24 mouse cellular contexts compared by ENCODE assay signal in genomic region chr11:74464181-74464977, GRCm38 (mm10).
DNase-seq lines count a peak whose midpoint lies in the region; ATAC-seq and TF ChIP-seq lines count a peak whose summit lies in the region.
"Had no signal": no experiment of that assay in that cellular context is flagged by ENCODE, and none has a peak within 500 bp of the region (broad histone marks: within the 10 kb centered on the region; RNA-seq: fewer than 3 reads in every experiment).

No protein-coding gene starts in this region.

- H3K27ac ChIP-seq in kidney, postnatal 0 days = no peak overlapping the region
- H3K27ac ChIP-seq in intestine, embryonic 14.5 days (ENCODE audit: low read depth) = no peak overlapping the region
- H3K27ac ChIP-seq in stomach, embryonic 15.5 days = peak overlapping the region; percentile 28; the same call in 1 of the 2 replicates
- H3K27ac ChIP-seq: embryonic facial prominence, embryonic 12.5 days; hindbrain, embryonic 10.5 days; limb, embryonic 13.5 days; liver, embryonic 13.5 days; midbrain, embryonic 12.5 days; neural tube, embryonic 15.5 days had no signal

- no peak for DNase-seq in frontal cortex, adult 2 months (ENCODE audit: extremely low spot score in 1 of 2, low spot score in 1 of 2)
- DNase-seq in kidney, postnatal 0 days (ENCODE audit: low spot score) = peak; percentile 56
- DNase-seq in kidney, postnatal 10 days = no peak
- DNase-seq in intestine, embryonic 14.5 days (ENCODE audit: low spot score) = no peak
- no peak for DNase-seq in T-cell, adult 2 months (ENCODE audit: low spot score)
- DNase-seq: adrenal gland, postnatal 14 days; cerebellum, adult 2 months; cerebellum, postnatal 25 days; heart, postnatal 10 days; kidney, postnatal 14 days; liver, embryonic 13.5 days; lung, postnatal 10 days; spleen, adult 18-20 months; thymus, adult 18-20 months; thymus, postnatal 36 days had no signal

- 47% methylated on average over 10 of the region's 10 CpGs for WGBS in kidney, postnatal 0 days
- WGBS in intestine, embryonic 14.5 days = 27% methylated on average over 10 of the region's 10 CpGs
- WGBS in stomach, embryonic 15.5 days = 39% methylated on average over 10 of the region's 10 CpGs

- no peaks in the 10 kb centered on the region for H3K27me3 ChIP-seq in kidney, postnatal 0 days (ENCODE audit: insufficient read depth, low read length)
- no peaks in the 10 kb centered on the region for H3K27me3 ChIP-seq in intestine, embryonic 14.5 days (replicated peaks; ENCODE audit: control insufficient read depth, insufficient read depth, low read length)
- no peaks in the 10 kb centered on the region for H3K27me3 ChIP-seq in stomach, embryonic 15.5 days (replicated peaks)
- H3K27me3 ChIP-seq: embryonic facial prominence, embryonic 12.5 days; liver, embryonic 13.5 days; midbrain, embryonic 12.5 days; neural tube, embryonic 15.5 days had no signal

- H3K4me2 ChIP-seq in kidney, postnatal 0 days (ENCODE audit: low read length) = no peak overlapping the region
- H3K4me2 ChIP-seq in intestine, embryonic 14.5 days (ENCODE audit: low read length) = no peak overlapping the region
- H3K4me2 ChIP-seq in stomach, embryonic 15.5 days = no peak overlapping the region
- H3K4me2 ChIP-seq: embryonic facial prominence, embryonic 12.5 days; heart, embryonic 11.5 days; limb, embryonic 13.5 days; liver, embryonic 13.5 days; midbrain, embryonic 12.5 days; neural tube, embryonic 15.5 days had no signal

- no peak for TF ChIP-seq CTCF in kidney, postnatal 0 days (IDR thresholded peaks at IDR 0.05; ENCODE audit: low read depth)

- no peaks in the 10 kb centered on the region for H3K4me1 ChIP-seq in kidney, postnatal 0 days (replicated peaks; ENCODE audit: insufficient read depth, low read length)
- H3K4me1 ChIP-seq in intestine, embryonic 14.5 days (replicated peaks; ENCODE audit: control insufficient read depth, insufficient read depth, low read length) = peaks cover 19% of the 10 kb centered on the region
- peaks cover 36% of the 10 kb centered on the region; the same call in 1 of the 2 replicates for H3K4me1 ChIP-seq in stomach, embryonic 15.5 days

- no peaks in the 10 kb centered on the region for H3K9me3 ChIP-seq in kidney, postnatal 0 days (replicated peaks; ENCODE audit: low read length)
- H3K9me3 ChIP-seq in intestine, embryonic 14.5 days (ENCODE audit: control insufficient read depth, low read length) = no peaks in the 10 kb centered on the region
- H3K9me3 ChIP-seq in stomach, embryonic 15.5 days = no peaks in the 10 kb centered on the region
- H3K9me3 ChIP-seq: embryonic facial prominence, embryonic 12.5 days; hindbrain, embryonic 10.5 days; limb, embryonic 13.5 days; liver, embryonic 13.5 days; midbrain, embryonic 12.5 days; neural tube, embryonic 15.5 days had no signal

- no peaks in the 10 kb centered on the region for H3K36me3 ChIP-seq in kidney, postnatal 0 days (ENCODE audit: insufficient read depth, low read length)
- H3K36me3 ChIP-seq in intestine, embryonic 14.5 days (ENCODE audit: control insufficient read depth, insufficient read depth, low read length) = no peaks in the 10 kb centered on the region
- no peaks in the 10 kb centered on the region for H3K36me3 ChIP-seq in stomach, embryonic 15.5 days
- H3K36me3 ChIP-seq: embryonic facial prominence, embryonic 12.5 days; hindbrain, embryonic 10.5 days; limb, embryonic 13.5 days; liver, embryonic 13.5 days; midbrain, embryonic 12.5 days; neural tube, embryonic 15.5 days had no signal

- 0 out of 2 replicates have a peak, but pooled peaks have one; percentile 15 for ATAC-seq in frontal cortex, adult (ENCODE audit: low TSS enrichment)
- ATAC-seq in kidney, postnatal 0 days (replicated peaks; ENCODE audit: low FRiP score, low read depth) = no peak
- ATAC-seq in intestine, embryonic 14.5 days (replicated peaks; ENCODE audit: low FRiP score, low TSS enrichment, low read depth) = 0 out of 2 replicates have a peak, but pooled peaks have one; percentile 34
- ATAC-seq in stomach, embryonic 15.5 days (ENCODE audit: insufficient read depth, low FRiP score, low read depth) = peak; percentile 23; the same call in 1 of the 2 replicates
- ATAC-seq: hindbrain, embryonic 16.5 days had no signal

- H3K4me3 ChIP-seq in kidney, postnatal 0 days (replicated peaks; ENCODE audit: low read depth, low read length) = no peak overlapping the region
- no peak overlapping the region for H3K4me3 ChIP-seq in intestine, embryonic 14.5 days (ENCODE audit: low read depth, low read length)
- no peak overlapping the region for H3K4me3 ChIP-seq in stomach, embryonic 15.5 days (replicated peaks)
- H3K4me3 ChIP-seq: embryonic facial prominence, embryonic 12.5 days; hindbrain, embryonic 10.5 days; limb, embryonic 13.5 days; liver, embryonic 13.5 days; midbrain, embryonic 12.5 days; neural tube, embryonic 15.5 days had no signal

- no peak overlapping the region for H3K9ac ChIP-seq in kidney, postnatal 0 days (ENCODE audit: low read depth, low read length)
- no peak overlapping the region for H3K9ac ChIP-seq in intestine, embryonic 14.5 days (ENCODE audit: low read length)
- no peak overlapping the region for H3K9ac ChIP-seq in stomach, embryonic 15.5 days
- H3K9ac ChIP-seq: embryonic facial prominence, embryonic 12.5 days; limb, embryonic 13.5 days; liver, embryonic 13.5 days; midbrain, embryonic 12.5 days; neural tube, embryonic 15.5 days had no signal
